Mouse (Mus musculus) stomach, embryonic 16.5 days (tissue): ENCODE measurements around the gene Rpp25l. TPM values are rescaled to one million over a fixed set of nuclear protein-coding genes. Genes with fewer than 3 reads are reported as not detected.

Source experiments
- ATAC-seq: fragments of 200-750 bp; cut with Nextera tagmentation; 2 replicates; pipeline ENCODE4 v1.8.0; 2017; ENCODE audit warnings: moderate number of reproducible peaks, moderate TSS enrichment; ENCODE audit not compliant: insufficient read depth, low FRiP score
- H3K27ac ChIP-seq: fragments of 300-500 bp; sonication (generic); 2 replicates; pipeline ENCODE4 v1.5.1; 2014; ENCODE audit warnings: low read length
- H3K27me3 ChIP-seq: fragments of 300-500 bp; sonication (generic); 2 replicates; pipeline ENCODE4 v1.6.1; 2014; ENCODE audit warnings: low read length, control low read depth, mixed read lengths; ENCODE audit not compliant: control insufficient read depth, insufficient read depth
- H3K36me3 ChIP-seq: fragments of 300-500 bp; sonication (generic); 2 replicates; pipeline ENCODE4 v1.6.1; 2014; ENCODE audit warnings: low read length; ENCODE audit not compliant: control insufficient read depth, insufficient read depth
- H3K4me1 ChIP-seq: fragments of 300-500 bp; sonication (generic); 2 replicates; pipeline ENCODE4 v1.6.1; 2014; ENCODE audit warnings: low read length, control low read depth, mixed read lengths; ENCODE audit not compliant: control insufficient read depth, insufficient read depth
- H3K4me2 ChIP-seq: fragments of 300-500 bp; sonication (generic); 2 replicates; pipeline ENCODE4 v1.6.1; 2014; ENCODE audit warnings: low read depth, low read length, mixed read lengths
- H3K4me3 ChIP-seq: fragments of 300-500 bp; sonication (generic); replicated peaks from 2 replicates; pipeline ENCODE4 v1.5.1; 2014; ENCODE audit warnings: mild to moderate bottlenecking, low read length
- H3K9ac ChIP-seq: fragments of 300-500 bp; sonication (generic); 2 replicates; pipeline ENCODE4 v1.6.1; 2014; ENCODE audit warnings: low read length
- H3K9me3 ChIP-seq: fragments of 300-500 bp; sonication (generic); replicated peaks from 2 replicates; pipeline ENCODE4 v1.6.1; 2016; ENCODE audit warnings: low read length, control low read depth; ENCODE audit not compliant: control insufficient read depth
- WGBS: fragments of 180-500 bp; shearing (Covaris S2); extraction: QIAGEN DNeasy Blood & Tissue Kit; methylation state at CpG from one replicate; pipeline ENCODE4 v1.1.7; 2014; 5-methylcytosine and 5-hydroxymethylcytosine counted together
- polyA plus RNA-seq: library from polyadenylated mRNA; unstranded; fragments of >200 nt; fragmentation: Nextera tagmentation; extraction: Ambion mirVana; gene quantifications from 2 replicates; pipeline ENCODE4 v1.2.1, GENCODE M21; 2015

Rpp25l gene
- polyA plus RNA-seq, 1 experiment from 2014 or later: 58.6 TPM

- 92% methylated on average over 4 of the region's 4 CpGs for WGBS
- Histone ChIP-seq H3K4me2 (no peak overlapping the region), H3K36me3 (no peaks in the 10 kb centered on the region), H3K9ac (0 out of 2 replicates have a peak overlapping the region, but pooled peaks have one; percentile 1), H3K27ac (no peak overlapping the region), H3K4me1 (peaks cover 38% of the 10 kb centered on the region), H3K27me3 (no peaks in the 10 kb centered on the region), H3K4me3 (no peak overlapping the region), H3K9me3 (no peaks in the 10 kb centered on the region)
- ATAC-seq: no peak
Measured at GRCm38 (mm10) chr4:41758701-41759100, 45.4 kb upstream of the Rpp25l start.

- 75% methylated on average over 11 of the region's 11 CpGs for WGBS
- Histone ChIP-seq H3K4me1 (peaks cover 38% of the 10 kb centered on the region), H3K4me2 (no peak overlapping the region), H3K4me3 (no peak overlapping the region), H3K27ac (no peak overlapping the region), H3K27me3 (no peaks in the 10 kb centered on the region), H3K9me3 (no peaks in the 10 kb centered on the region), H3K9ac (no peak overlapping the region), H3K36me3 (no peaks in the 10 kb centered on the region)
- no peak for ATAC-seq
Measured at GRCm38 (mm10) chr4:41758021-41758420, 44.7 kb upstream of the Rpp25l start.

- 92% methylated on average over 13 of the region's 13 CpGs for WGBS
- peaks cover 33% of the 10 kb centered on the region for H3K4me1 ChIP-seq
- no peak overlapping the region for H3K4me3 ChIP-seq
- no peaks in the 10 kb centered on the region for H3K36me3 ChIP-seq
- H3K4me2 ChIP-seq: no peak overlapping the region
- no peaks in the 10 kb centered on the region for H3K27me3 ChIP-seq
- no peak overlapping the region for H3K9ac ChIP-seq
- no peak for ATAC-seq
- H3K27ac ChIP-seq: no peak overlapping the region
- no peaks in the 10 kb centered on the region for H3K9me3 ChIP-seq
Measured at GRCm38 (mm10) chr4:41757321-41757720, 44.0 kb upstream of the Rpp25l start.

- H3K27me3 ChIP-seq: no peaks in the 10 kb centered on the region
- H3K9me3 ChIP-seq: no peaks in the 10 kb centered on the region
- peaks cover 25% of the 10 kb centered on the region for H3K4me1 ChIP-seq
- no peak for ATAC-seq
- H3K36me3 ChIP-seq: no peaks in the 10 kb centered on the region
- WGBS: 75% methylated on average over 8 of the region's 8 CpGs
- H3K27ac ChIP-seq: no peak overlapping the region
- H3K4me3 ChIP-seq: peak overlapping the region; percentile 74
- H3K4me2 ChIP-seq: peak overlapping the region; percentile 77
- peak overlapping the region; percentile 64 for H3K9ac ChIP-seq
Measured at GRCm38 (mm10) chr4:41756440-41756839, 43.1 kb upstream of the Rpp25l start.

- Histone ChIP-seq H3K4me1 (peaks cover 16% of the 10 kb centered on the region), H3K9ac (peak within 1 kb of the TSS; percentile 80), H3K4me2 (peak within 1 kb of the TSS; percentile 77), H3K27me3 (no peaks in the 10 kb centered on the region), H3K27ac (peak within 1 kb of the TSS; percentile 90), H3K9me3 (no peaks in the 10 kb centered on the region), H3K36me3 (no peaks in the 10 kb centered on the region), H3K4me3 (peak within 1 kb of the TSS; percentile 74)
- under 1% methylated on average over 57 of the region's 57 CpGs for WGBS
- peak; percentile 70 for ATAC-seq
Measured at GRCm38 (mm10) chr4:41755338-41756305, 42.3 kb upstream of the Rpp25l start, which contains the start of gene Sigmar1. Gene Sigmar1 (minus strand): TSS chr4:41756157.

GRCm38 (mm10) chr4:41754797-41755337 lies 41.5 kb upstream of the Rpp25l start, which contains the start of gene Galt:
Gene Galt (plus strand): TSS chr4:41755228.
- Histone ChIP-seq H3K4me1 (peaks cover 14% of the 10 kb centered on the region), H3K36me3 (no peaks in the 10 kb centered on the region), H3K4me3 (peak within 1 kb of the TSS; percentile 74), H3K9ac (peak within 1 kb of the TSS; percentile 80), H3K27ac (peak within 1 kb of the TSS; percentile 90), H3K4me2 (peak within 1 kb of the TSS; percentile 77), H3K27me3 (no peaks in the 10 kb centered on the region), H3K9me3 (no peaks in the 10 kb centered on the region)
- peak; percentile 59; the same call in 1 of the 2 replicates for ATAC-seq
- WGBS: 16% methylated on average over 14 of the region's 14 CpGs

GRCm38 (mm10) chr4:41745021-41745420 lies 31.7 kb upstream of the Rpp25l start:
- Histone ChIP-seq H3K27me3 (no peaks in the 10 kb centered on the region), H3K36me3 (no peaks in the 10 kb centered on the region), H3K9me3 (peaks cover 5% of the 10 kb centered on the region), H3K27ac (no peak overlapping the region), H3K4me1 (peaks cover 5% of the 10 kb centered on the region; the same call in 1 of the 2 replicates), H3K4me2 (no peak overlapping the region), H3K9ac (no peak overlapping the region), H3K4me3 (no peak overlapping the region)
- no peak for ATAC-seq
- WGBS: 67% methylated on average over 1 of the region's 1 CpGs

- Histone ChIP-seq H3K4me2 (no peak overlapping the region), H3K9me3 (peaks cover 5% of the 10 kb centered on the region), H3K27ac (no peak overlapping the region), H3K27me3 (no peaks in the 10 kb centered on the region), H3K4me3 (no peak overlapping the region), H3K4me1 (peaks cover 10% of the 10 kb centered on the region), H3K9ac (no peak overlapping the region), H3K36me3 (no peaks in the 10 kb centered on the region; the same call in 1 of the 2 replicates)
- no peak for ATAC-seq
- WGBS: 64% methylated on average over 2 of the region's 2 CpGs
Measured at GRCm38 (mm10) chr4:41744131-41744530, 30.8 kb upstream of the Rpp25l start.

- peak overlapping the region; percentile 69 for H3K4me3 ChIP-seq
- peak overlapping the region; percentile 81 for H3K9ac ChIP-seq
- peak overlapping the region; percentile 64 for H3K4me2 ChIP-seq
- ATAC-seq: peak; percentile 96
- 1% methylated on average over 27 of the region's 27 CpGs for WGBS
- H3K27me3 ChIP-seq: no peaks in the 10 kb centered on the region
- no peaks in the 10 kb centered on the region for H3K9me3 ChIP-seq
- H3K36me3 ChIP-seq: no peaks in the 10 kb centered on the region; the same call in 1 of the 2 replicates
- H3K27ac ChIP-seq: peak overlapping the region; percentile 85
- H3K4me1 ChIP-seq: peaks cover 15% of the 10 kb centered on the region
Measured at GRCm38 (mm10) chr4:41741158-41741560, 27.8 kb upstream of the Rpp25l start.
